18 mouse cellular contexts compared by ENCODE assay signal in genomic region chr19:6171215-6171614, GRCm38 (mm10). TPM values are rescaled to one million over a fixed set of nuclear protein-coding genes. Genes with fewer than 3 reads are reported as not detected.
"Had no signal": no experiment of that assay in that cellular context is flagged by ENCODE, and none has a peak within 500 bp of the region (broad histone marks: within the 10 kb centered on the region; RNA-seq: fewer than 3 reads in every experiment).

No protein-coding gene starts in this region.

- H3K9ac ChIP-seq: limb, embryonic 13.5 days; liver, embryonic 14.5 days; midbrain, embryonic 12.5 days; neural tube, embryonic 13.5 days had no signal

- H3K9me3 ChIP-seq: limb, embryonic 13.5 days; midbrain, embryonic 12.5 days; neural tube, embryonic 13.5 days had no signal

- H3K4me2 ChIP-seq: limb, embryonic 13.5 days; midbrain, embryonic 12.5 days; neural tube, embryonic 13.5 days had no signal

- H3K4me1 ChIP-seq: limb, embryonic 13.5 days; midbrain, embryonic 12.5 days; neural tube, embryonic 13.5 days had no signal

- ATAC-seq: inflammation-experienced regulatory T-cells, adult 6 months; midbrain, embryonic 16.5 days had no signal

- H3K27ac ChIP-seq: kidney, postnatal 0 days; layer of hippocampus, adult 2 months; limb, embryonic 13.5 days; liver, embryonic 14.5 days; midbrain, embryonic 12.5 days; neural tube, embryonic 13.5 days had no signal

- H3K4me3 ChIP-seq: layer of hippocampus, adult 2 months; limb, embryonic 13.5 days; midbrain, embryonic 12.5 days; neural tube, embryonic 13.5 days had no signal

- H3K27me3 ChIP-seq: limb, embryonic 13.5 days; midbrain, embryonic 12.5 days; neural tube, embryonic 13.5 days had no signal

- DNase-seq: left cerebral cortex, postnatal 4 days; lung, adult 18-20 months; retina, postnatal 1 day; right cerebral cortex, postnatal 14 days; thymus, postnatal 4 days had no signal

- H3K36me3 ChIP-seq: limb, embryonic 13.5 days; midbrain, embryonic 12.5 days; neural tube, embryonic 13.5 days had no signal

RNA-seq across cellular contexts. Expression of gene Majin, which starts 13.0 kb away (rescaled TPM):
- total RNA-seq: layer of hippocampus, adult 2 months; layer of hippocampus, postnatal 10 days; left cerebral cortex, postnatal 4 days; liver, adult 2 months; megakaryocyte-erythroid progenitor cell, adult 5-6 weeks had no signal
- polyA plus RNA-seq: kidney, postnatal 0 days; limb, embryonic 13.5 days; liver, adult 2 months; liver, embryonic 14.5 days; lung, embryonic 16.5 days; midbrain, embryonic 12.5 days; midbrain, embryonic 16.5 days; neural tube, embryonic 13.5 days; stomach, embryonic 16.5 days had no signal

RNA-seq across cellular contexts. Expression of gene Batf2, which starts 30.4 kb away (rescaled TPM):
- total RNA-seq: left cerebral cortex, postnatal 4 days had no signal
- polyA plus RNA-seq: inflammation-experienced regulatory T-cells, adult 6 months; limb, embryonic 13.5 days; midbrain, embryonic 12.5 days; midbrain, embryonic 16.5 days; neural tube, embryonic 13.5 days had no signal
